Mouse (Mus musculus) liver, embryonic 16.5 days (tissue): ENCODE measurements around the gene Gm28035. TPM values are rescaled to one million over a fixed set of nuclear protein-coding genes. Genes with fewer than 3 reads are reported as not detected.
A peak's percentile ranks its signal among the peaks of the same experiment; 100 is the strongest.

Experiments
- ATAC-seq: fragments of 200-750 bp; cut with Nextera tagmentation; 2 replicates; pipeline ENCODE4 v1.8.0; 2017; ENCODE audit warnings: low read depth, mild to moderate bottlenecking, moderate number of reproducible peaks, moderate library complexity
- H3K27ac ChIP-seq: fragments of 300-500 bp; sonication (generic); 2 replicates; pipeline ENCODE4 v1.5.1; 2014; ENCODE audit warnings: mild to moderate bottlenecking, low read length
- H3K27me3 ChIP-seq: fragments of 300-500 bp; sonication (generic); 2 replicates; pipeline ENCODE4 v1.6.1; 2014; ENCODE audit warnings: low read depth, low read length, mixed read lengths; ENCODE audit not compliant: control insufficient read depth, insufficient read depth
- H3K36me3 ChIP-seq: fragments of 300-500 bp; sonication (generic); 2 replicates; pipeline ENCODE4 v1.6.1; 2014; ENCODE audit warnings: mild to moderate bottlenecking; ENCODE audit not compliant: control insufficient read depth, insufficient read depth
- H3K4me1 ChIP-seq: fragments of 300-500 bp; sonication (generic); 2 replicates; pipeline ENCODE4 v1.6.1; 2014; ENCODE audit warnings: low read depth, low read length, mixed read lengths; ENCODE audit not compliant: control insufficient read depth
- H3K4me2 ChIP-seq: fragments of 300-500 bp; sonication (generic); 2 replicates; pipeline ENCODE4 v1.6.1; 2014; ENCODE audit warnings: low read depth, low read length, mixed read lengths
- H3K4me3 ChIP-seq: fragments of 300-500 bp; sonication (generic); 2 replicates; pipeline ENCODE4 v1.5.1; 2014; ENCODE audit warnings: low read depth, mild to moderate bottlenecking, low read length
- H3K9ac ChIP-seq: fragments of 300-500 bp; sonication (generic); 2 replicates; pipeline ENCODE4 v1.6.1; 2014; ENCODE audit warnings: low read depth, low read length
- H3K9me3 ChIP-seq: fragments of 300-500 bp; sonication (generic); replicated peaks from 2 replicates; pipeline ENCODE4 v1.6.1; 2016; ENCODE audit warnings: low read length; ENCODE audit not compliant: control insufficient read depth
- WGBS: fragments of 180-500 bp; shearing (Covaris S2); extraction: QIAGEN DNeasy Blood & Tissue Kit; methylation state at CpG from one replicate; pipeline ENCODE4 v1.1.7; 2014; ENCODE audit not compliant: insufficient replicate concordance; 5-methylcytosine and 5-hydroxymethylcytosine counted together
- polyA plus RNA-seq: library from polyadenylated mRNA; unstranded; fragments of >200 nt; fragmentation: Nextera tagmentation; extraction: Ambion mirVana; gene quantifications from 2 replicates; pipeline ENCODE4 v1.2.1, GENCODE M21; 2015

Gene Gm28035
- polyA plus RNA-seq, 1 experiment from 2014 or later = 0.15 TPM

DNA sequence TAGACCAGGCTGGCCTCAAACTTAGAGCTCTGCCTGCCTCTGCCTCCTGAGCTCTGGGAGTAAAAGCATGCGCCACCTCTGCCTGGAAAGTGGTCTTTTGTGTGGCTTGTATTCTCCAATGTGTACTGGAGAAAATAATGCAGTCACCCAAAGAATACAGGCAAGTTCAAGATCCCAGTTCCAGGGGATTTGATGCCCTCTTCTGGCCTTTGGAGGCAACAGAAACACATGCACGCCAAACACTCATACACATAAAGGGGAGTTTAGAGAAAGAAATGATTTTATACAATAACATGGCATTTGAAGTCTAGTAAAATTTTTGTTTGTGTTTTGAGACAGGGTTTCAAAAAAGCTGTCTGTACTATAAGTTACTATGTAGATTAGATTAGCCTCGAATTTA is 59.2 kb downstream of the Gm28035 start:
- Histone ChIP-seq H3K9me3 (no peaks in the 10 kb centered on the region), H3K4me3 (no peak overlapping the region), H3K4me1 (no peaks in the 10 kb centered on the region), H3K36me3 (peaks cover 33% of the 10 kb centered on the region), H3K27ac (no peak overlapping the region), H3K27me3 (no peaks in the 10 kb centered on the region), H3K4me2 (no peak overlapping the region), H3K9ac (no peak overlapping the region)
- 57% methylated on average over 3 of the region's 3 CpGs for WGBS
- no peak for ATAC-seq

DNA sequence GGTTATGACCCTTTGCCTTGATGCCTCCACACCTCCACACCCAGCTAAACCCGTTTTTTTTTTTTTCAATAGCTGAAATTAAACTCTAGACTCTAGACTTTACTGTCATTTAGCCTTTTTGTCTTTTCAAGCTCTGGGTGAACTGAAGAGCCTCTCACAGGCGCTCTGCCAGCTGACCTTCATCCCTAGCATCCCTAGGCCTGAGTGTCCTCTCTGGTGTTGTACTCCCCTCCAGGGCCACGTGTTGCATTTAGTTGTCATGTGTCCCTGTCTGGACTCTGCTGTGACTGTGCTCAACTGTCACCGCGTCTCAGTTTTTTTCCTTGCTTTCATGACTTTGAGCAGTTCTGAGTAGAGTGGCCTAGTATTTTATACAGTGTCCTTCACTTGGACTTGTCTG is 59.6 kb downstream of the Gm28035 start:
- Histone ChIP-seq H3K36me3 (peaks cover 38% of the 10 kb centered on the region), H3K4me1 (no peaks in the 10 kb centered on the region), H3K4me3 (no peak overlapping the region), H3K27me3 (no peaks in the 10 kb centered on the region), H3K4me2 (no peak overlapping the region), H3K9ac (no peak overlapping the region), H3K9me3 (no peaks in the 10 kb centered on the region), H3K27ac (no peak overlapping the region)
- ATAC-seq = no peak
- WGBS = 76% methylated on average over 5 of the region's 5 CpGs

DNA sequence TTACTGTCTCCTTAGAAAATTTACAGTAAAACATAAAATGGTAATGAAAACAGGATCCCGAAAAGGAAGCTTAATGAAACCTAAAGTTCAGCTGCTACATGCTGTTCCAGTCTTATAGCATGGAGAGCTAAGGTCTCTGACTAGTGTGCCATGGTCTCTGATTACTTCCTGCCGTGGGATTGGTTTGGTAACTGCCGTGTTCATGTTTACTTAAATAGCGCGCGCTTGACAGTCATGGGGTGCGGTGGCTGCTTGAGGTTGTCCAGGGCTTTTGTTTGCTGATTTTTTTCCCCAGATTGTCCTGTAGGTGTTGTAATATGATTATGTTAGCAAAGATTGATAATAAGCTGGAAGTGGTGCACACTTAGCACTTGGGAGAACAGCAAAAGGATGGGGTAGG is 65.7 kb downstream of the Gm28035 start:
- WGBS = 81% methylated on average over 7 of the region's 7 CpGs
- H3K27ac ChIP-seq = no peak overlapping the region
- no peaks in the 10 kb centered on the region for H3K4me1 ChIP-seq
- no peak overlapping the region for H3K9ac ChIP-seq
- no peak for ATAC-seq
- peaks cover 50% of the 10 kb centered on the region for H3K36me3 ChIP-seq
- H3K4me3 ChIP-seq = no peak overlapping the region
- H3K9me3 ChIP-seq = no peaks in the 10 kb centered on the region
- no peak overlapping the region for H3K4me2 ChIP-seq
- no peaks in the 10 kb centered on the region for H3K27me3 ChIP-seq

GRCm38 (mm10) chr2:30309351-30309750 is 69.0 kb downstream of the Gm28035 start:
- Histone ChIP-seq H3K4me2 (no peak overlapping the region), H3K27me3 (no peaks in the 10 kb centered on the region), H3K4me1 (no peaks in the 10 kb centered on the region), H3K9me3 (no peaks in the 10 kb centered on the region), H3K4me3 (no peak overlapping the region), H3K9ac (no peak overlapping the region), H3K36me3 (peaks cover 47% of the 10 kb centered on the region), H3K27ac (no peak overlapping the region)
- peak; percentile 39; the same call in 1 of the 2 replicates for ATAC-seq
- 38% methylated on average over 3 of the region's 3 CpGs for WGBS

DNA sequence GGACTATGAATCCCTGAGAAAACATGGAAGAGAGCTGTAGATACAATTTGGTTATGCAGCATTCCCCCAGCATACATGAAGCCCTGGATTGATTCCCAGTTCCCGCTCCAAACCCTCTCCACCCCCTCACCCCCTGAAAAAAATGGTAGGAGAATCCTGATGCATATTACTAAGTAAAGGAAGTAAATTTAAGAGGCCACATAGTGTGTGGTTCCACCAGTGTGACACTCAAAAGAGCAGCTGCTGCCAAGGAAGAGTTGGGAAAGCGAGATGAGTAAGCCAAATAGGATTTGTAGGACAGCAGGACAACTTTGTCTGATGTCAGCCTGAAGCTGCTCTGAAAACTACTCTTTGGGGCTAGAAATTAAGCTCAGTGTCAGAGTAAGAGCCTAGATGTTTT is 71.1 kb downstream of the Gm28035 start:
- H3K27ac ChIP-seq = no peak overlapping the region
- H3K4me2 ChIP-seq = no peak overlapping the region
- no peak overlapping the region for H3K9ac ChIP-seq
- no peaks in the 10 kb centered on the region for H3K27me3 ChIP-seq
- no peak for ATAC-seq
- H3K9me3 ChIP-seq = no peaks in the 10 kb centered on the region
- peaks cover 43% of the 10 kb centered on the region for H3K36me3 ChIP-seq
- 92% methylated on average over 2 of the region's 2 CpGs for WGBS
- H3K4me1 ChIP-seq = no peaks in the 10 kb centered on the region
- H3K4me3 ChIP-seq = no peak overlapping the region

GRCm38 (mm10) chr2:30316136-30316535 is 75.8 kb downstream of the Gm28035 start:
- no peak overlapping the region for H3K27ac ChIP-seq
- H3K27me3 ChIP-seq = no peaks in the 10 kb centered on the region
- ATAC-seq = no peak
- 86% methylated on average over 4 of the region's 4 CpGs for WGBS
- H3K4me1 ChIP-seq = no peaks in the 10 kb centered on the region
- H3K9me3 ChIP-seq = no peaks in the 10 kb centered on the region
- no peak overlapping the region for H3K4me2 ChIP-seq
- H3K36me3 ChIP-seq = peaks cover 33% of the 10 kb centered on the region
- no peak overlapping the region for H3K9ac ChIP-seq
- H3K4me3 ChIP-seq = no peak overlapping the region

DNA sequence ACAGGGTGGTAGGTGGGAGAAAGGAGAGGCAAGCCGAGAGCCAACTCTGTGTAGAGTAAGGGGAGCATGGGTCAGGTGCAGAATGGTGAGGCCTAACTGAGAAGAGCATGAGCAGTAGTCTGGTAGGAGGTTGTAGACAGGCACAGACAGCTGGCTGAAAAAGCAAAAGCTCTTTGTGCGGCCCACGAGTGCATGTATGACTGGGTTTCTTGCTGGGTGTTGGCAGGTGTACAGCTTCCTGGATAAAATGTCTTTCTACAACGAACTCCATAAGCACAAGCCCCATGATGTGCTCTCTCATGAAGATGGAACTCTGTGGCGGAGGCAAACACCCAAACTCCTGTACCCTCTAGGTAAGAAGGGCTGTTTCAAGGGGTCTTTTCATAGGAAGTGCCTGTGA is 76.6 kb downstream of the Gm28035 start:
- Histone ChIP-seq H3K36me3 (peaks cover 37% of the 10 kb centered on the region), H3K4me1 (no peaks in the 10 kb centered on the region), H3K27ac (no peak overlapping the region), H3K4me3 (no peak overlapping the region), H3K4me2 (no peak overlapping the region), H3K27me3 (no peaks in the 10 kb centered on the region), H3K9me3 (no peaks in the 10 kb centered on the region), H3K9ac (no peak overlapping the region)
- 85% methylated on average over 5 of the region's 5 CpGs for WGBS
- ATAC-seq = no peak

GRCm38 (mm10) chr2:30319260-30319659 is 78.9 kb downstream of the Gm28035 start:
- Histone ChIP-seq H3K27me3 (no peaks in the 10 kb centered on the region), H3K4me3 (no peak overlapping the region), H3K27ac (peak overlapping the region; percentile 62), H3K9me3 (no peaks in the 10 kb centered on the region), H3K4me1 (no peaks in the 10 kb centered on the region), H3K4me2 (no peak overlapping the region), H3K36me3 (peaks cover 36% of the 10 kb centered on the region), H3K9ac (no peak overlapping the region)
- 61% methylated on average over 4 of the region's 4 CpGs for WGBS
- peak; percentile 81 for ATAC-seq

DNA sequence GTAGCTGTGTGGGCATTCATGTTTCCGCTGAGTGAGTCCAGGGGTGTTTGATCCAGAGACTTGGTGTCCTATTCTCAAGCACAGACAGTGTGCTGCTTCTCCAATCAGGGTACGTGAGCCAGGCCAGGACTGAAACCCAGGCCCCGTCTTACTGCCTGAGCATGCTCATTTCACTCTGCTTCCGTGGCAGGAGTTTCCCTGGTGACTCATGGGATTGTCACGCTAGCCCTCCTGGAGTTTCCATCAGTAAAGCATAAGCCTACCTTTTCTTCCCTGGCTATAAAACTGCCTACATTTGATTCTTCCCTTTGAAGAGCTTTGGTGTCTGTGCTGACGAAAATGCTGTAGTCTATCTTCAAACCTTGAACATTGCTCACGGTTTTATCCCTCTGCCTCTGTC is 82.7 kb downstream of the Gm28035 start:
- Histone ChIP-seq H3K4me1 (no peaks in the 10 kb centered on the region), H3K9ac (no peak overlapping the region), H3K36me3 (peaks cover 41% of the 10 kb centered on the region), H3K27me3 (no peaks in the 10 kb centered on the region), H3K9me3 (no peaks in the 10 kb centered on the region), H3K4me3 (no peak overlapping the region), H3K27ac (no peak overlapping the region), H3K4me2 (no peak overlapping the region)
- no peak for ATAC-seq
- 84% methylated on average over 7 of the region's 7 CpGs for WGBS

- WGBS = 86% methylated on average over 5 of the region's 5 CpGs
- no peak for ATAC-seq
- Histone ChIP-seq H3K27ac (no peak overlapping the region), H3K36me3 (peaks cover 47% of the 10 kb centered on the region), H3K4me1 (no peaks in the 10 kb centered on the region), H3K9ac (no peak overlapping the region), H3K4me2 (no peak overlapping the region), H3K4me3 (no peak overlapping the region), H3K9me3 (no peaks in the 10 kb centered on the region), H3K27me3 (no peaks in the 10 kb centered on the region)
Observed at GRCm38 (mm10) chr2:30325296-30325695, 84.9 kb downstream of the Gm28035 start.
